Mouse (Mus musculus) stomach, postnatal 0 days (tissue): Measurements from ENCODE around the gene Wdfy4. TPM values are rescaled to one million over a fixed set of nuclear protein-coding genes. Genes with fewer than 3 reads are reported as not detected.

Experiments used
- ATAC-seq: fragments of 200-750 bp; cut with Nextera tagmentation; 2 replicates; pipeline ENCODE4 v1.8.0; 2017; ENCODE audit not compliant: low FRiP score, low TSS enrichment
- DNase-seq: peaks from one replicate; pipeline ENCODE4 v3.0.0-alpha.2; 2016; ENCODE audit warnings: low spot score
- H3K27ac ChIP-seq: fragments of 300-500 bp; sonication (generic); replicated peaks from 2 replicates; pipeline ENCODE4 v1.5.1; 2014; ENCODE audit warnings: mild to moderate bottlenecking, control low read depth
- H3K27me3 ChIP-seq: fragments of 300-500 bp; sonication (generic); 2 replicates; pipeline ENCODE4 v1.6.1; 2014; ENCODE audit warnings: low read length; ENCODE audit not compliant: control insufficient read depth, insufficient read depth
- H3K36me3 ChIP-seq: fragments of 300-500 bp; sonication (generic); 2 replicates; pipeline ENCODE4 v1.6.1; 2014; ENCODE audit warnings: low read length, mixed read lengths; ENCODE audit not compliant: control insufficient read depth, insufficient read depth
- H3K4me1 ChIP-seq: fragments of 300-500 bp; sonication (generic); replicated peaks from 2 replicates; pipeline ENCODE4 v1.6.1; 2014; ENCODE audit warnings: antibody characterized with exemption; ENCODE audit not compliant: control insufficient read depth, insufficient read depth
- H3K4me2 ChIP-seq: fragments of 300-500 bp; sonication (generic); replicated peaks from 2 replicates; pipeline ENCODE4 v1.6.1; 2014; ENCODE audit warnings: low read depth, mild to moderate bottlenecking, control low read depth, moderate library complexity
- H3K4me3 ChIP-seq: fragments of 300-500 bp; sonication (generic); 2 replicates; pipeline ENCODE4 v1.5.1; 2014; ENCODE audit warnings: low read depth, low read length, control low read depth
- H3K9ac ChIP-seq: fragments of 300-500 bp; sonication (generic); 2 replicates; pipeline ENCODE4 v1.6.1; 2014; ENCODE audit warnings: mild to moderate bottlenecking, low read length, control low read depth, mixed read lengths
- H3K9me3 ChIP-seq: fragments of 300-500 bp; sonication (generic); 2 replicates; pipeline ENCODE4 v1.6.1; 2016; ENCODE audit warnings: low read length; ENCODE audit not compliant: control insufficient read depth
- CTCF ChIP-seq: IDR thresholded peaks from 2 replicates; pipeline ENCODE4 v1.5.1; 2016; ENCODE audit warnings: antibody characterized with exemption, low read depth, mild to moderate bottlenecking, moderate library complexity
- EP300 ChIP-seq: optimal IDR thresholded peaks from 2 replicates; pipeline ENCODE3; 2016; ENCODE audit warnings: antibody characterized with exemption
- WGBS: fragments of 180-500 bp; shearing (Covaris S2); extraction: QIAGEN DNeasy Blood & Tissue Kit; methylation state at CpG from one replicate; pipeline ENCODE4 v1.1.7; 2014; 5-methylcytosine and 5-hydroxymethylcytosine counted together
- polyA plus RNA-seq: library from polyadenylated mRNA; unstranded; fragments of >200 nt; fragmentation: Nextera tagmentation; extraction: Ambion mirVana; gene quantifications from 2 replicates; pipeline ENCODE4 v1.2.1, GENCODE M21; 2015

The Wdfy4 gene
- polyA plus RNA-seq, 1 experiment from 2014 or later, result 0.25 TPM

DNA sequence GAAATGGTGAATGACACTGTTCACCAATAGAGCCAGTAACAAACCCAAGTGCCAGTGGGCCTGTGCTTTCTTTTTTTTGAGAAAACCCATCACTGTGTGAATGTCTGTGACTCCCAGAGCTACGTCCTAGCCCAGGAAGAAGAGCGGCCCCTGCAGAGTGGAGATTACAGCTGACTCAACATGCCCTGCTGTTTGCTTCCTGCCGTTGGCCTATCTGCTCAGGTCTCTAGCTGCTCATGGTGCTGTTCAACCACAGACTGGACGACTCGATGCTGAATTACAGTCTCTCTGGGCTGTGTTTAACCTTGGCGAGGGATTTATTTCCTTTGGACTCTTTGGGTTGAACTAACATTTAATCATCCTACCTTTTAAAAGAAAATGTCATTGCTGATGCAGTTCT is 17.6 kb upstream of the Wdfy4 start:
- H3K9ac ChIP-seq, result no peak overlapping the region
- no peaks in the 10 kb centered on the region for H3K4me1 ChIP-seq
- DNase-seq (no peak), ATAC-seq (no peak)
- WGBS, result 74% methylated on average over 6 of the region's 6 CpGs
- H3K4me3 ChIP-seq, result no peak overlapping the region
- no peaks in the 10 kb centered on the region for H3K36me3 ChIP-seq
- no peak overlapping the region for H3K4me2 ChIP-seq
- no peak overlapping the region for H3K27ac ChIP-seq
- no peaks in the 10 kb centered on the region for H3K27me3 ChIP-seq
- TF ChIP-seq CTCF (no peak), EP300 (no peak)
- H3K9me3 ChIP-seq, result no peaks in the 10 kb centered on the region

DNA sequence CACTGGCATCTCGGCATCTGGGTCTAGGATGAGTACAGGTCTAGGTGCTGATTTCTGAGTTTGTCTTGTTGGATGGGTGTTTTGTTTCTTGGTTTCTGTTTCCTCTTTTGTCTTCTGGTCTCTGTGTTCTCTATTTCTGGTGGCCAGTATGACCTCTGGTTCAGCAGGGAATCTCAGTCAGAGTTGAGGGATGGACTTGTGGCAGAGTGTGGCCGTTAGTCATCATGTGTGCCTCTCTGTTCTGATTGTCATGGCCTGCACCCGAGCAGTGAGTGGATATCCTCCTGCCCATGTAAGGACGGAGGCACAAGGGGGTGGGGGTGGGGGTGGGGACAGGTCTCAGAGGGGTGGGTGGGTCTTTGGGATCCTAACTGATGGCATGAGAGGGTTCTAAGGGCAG is 16.9 kb upstream of the Wdfy4 start:
- Histone ChIP-seq H3K27me3 (no peaks in the 10 kb centered on the region), H3K36me3 (no peaks in the 10 kb centered on the region), H3K4me2 (no peak overlapping the region), H3K4me1 (no peaks in the 10 kb centered on the region), H3K4me3 (no peak overlapping the region), H3K9ac (no peak overlapping the region), H3K9me3 (no peaks in the 10 kb centered on the region), H3K27ac (no peak overlapping the region)
- DNase-seq (no peak), ATAC-seq (no peak)
- 73% methylated on average over 4 of the region's 4 CpGs for WGBS
- TF ChIP-seq CTCF (no peak), EP300 (no peak)

DNA sequence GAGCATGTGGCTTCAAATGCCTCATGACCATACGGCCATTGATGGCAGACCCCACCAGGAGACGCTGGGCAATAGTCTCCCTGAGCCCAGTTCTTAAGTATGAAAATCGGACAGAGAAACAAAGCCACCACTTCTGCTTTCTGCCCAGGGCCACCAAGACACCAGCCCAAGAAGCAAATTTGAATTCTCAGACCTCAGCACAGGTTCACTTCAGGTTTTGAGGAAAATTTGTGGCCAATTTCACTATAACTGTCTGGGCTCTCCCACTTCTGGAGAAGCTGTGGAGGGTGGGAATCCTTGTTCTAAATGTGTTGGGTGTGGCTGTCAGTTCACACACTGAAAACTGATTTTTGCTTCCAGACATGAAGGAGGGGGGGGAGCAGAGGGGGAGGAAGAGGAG is 8.9 kb upstream of the Wdfy4 start:
- H3K4me3 ChIP-seq, result no peak overlapping the region
- no peaks in the 10 kb centered on the region for H3K4me1 ChIP-seq
- no peak overlapping the region for H3K27ac ChIP-seq
- no peak overlapping the region for H3K9ac ChIP-seq
- WGBS, result 75% methylated on average over 3 of the region's 3 CpGs
- H3K4me2 ChIP-seq, result no peak overlapping the region
- H3K9me3 ChIP-seq, result no peaks in the 10 kb centered on the region
- no peak for TF ChIP-seq CTCF
- no peak for TF ChIP-seq EP300
- no peaks in the 10 kb centered on the region for H3K27me3 ChIP-seq
- DNase-seq (no peak), ATAC-seq (no peak)
- no peaks in the 10 kb centered on the region for H3K36me3 ChIP-seq

DNA sequence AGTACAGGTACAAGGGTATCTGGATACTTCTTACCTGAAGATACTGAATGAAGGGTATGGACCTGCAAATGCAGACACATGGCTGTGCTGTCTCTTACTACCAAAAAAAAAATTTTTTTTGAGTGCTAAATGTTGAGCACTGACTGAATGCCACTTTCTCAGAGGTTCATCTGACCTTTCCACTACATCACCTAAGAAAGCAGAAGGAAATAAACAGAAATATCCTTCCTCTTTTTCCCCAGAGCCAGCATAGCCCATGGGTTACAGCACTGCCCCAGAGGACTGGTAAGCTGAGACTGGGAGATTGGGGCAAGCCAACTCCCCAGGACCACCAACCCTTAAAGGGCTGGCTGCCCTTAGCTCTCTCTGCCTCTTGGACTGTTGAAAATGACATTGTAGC is 8.5 kb upstream of the Wdfy4 start:
- DNase-seq, result no peak
- H3K27me3 ChIP-seq, result no peaks in the 10 kb centered on the region
- TF ChIP-seq CTCF (no peak), EP300 (no peak)
- H3K4me1 ChIP-seq, result no peaks in the 10 kb centered on the region
- no peaks in the 10 kb centered on the region for H3K36me3 ChIP-seq
- no peak overlapping the region for H3K27ac ChIP-seq
- no peak overlapping the region for H3K9ac ChIP-seq
- no peaks in the 10 kb centered on the region for H3K9me3 ChIP-seq
- no peak overlapping the region for H3K4me3 ChIP-seq
- H3K4me2 ChIP-seq, result no peak overlapping the region
- ATAC-seq, result no peak

DNA sequence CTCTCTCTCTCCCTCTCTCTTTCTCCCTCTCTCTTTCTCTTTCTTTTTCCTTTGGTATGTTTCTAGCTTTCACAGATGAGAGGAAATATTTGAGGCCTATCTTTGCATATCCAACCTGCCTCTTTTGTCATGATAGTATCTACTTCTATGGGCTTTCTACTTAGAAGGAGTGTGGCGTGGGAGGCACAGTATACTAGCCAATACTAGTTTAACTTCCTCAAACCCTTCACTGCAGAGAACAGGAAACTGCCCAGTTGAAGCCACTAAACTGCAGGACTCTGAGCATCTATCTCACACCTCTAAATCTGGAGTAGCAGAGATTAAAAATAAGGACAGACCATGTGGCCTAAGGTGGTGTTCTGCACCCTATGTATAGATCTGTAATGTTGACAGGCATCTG is 5.3 kb upstream of the Wdfy4 start:
- Histone ChIP-seq H3K4me2 (no peak overlapping the region), H3K9ac (no peak overlapping the region), H3K4me3 (no peak overlapping the region), H3K36me3 (no peaks in the 10 kb centered on the region), H3K27me3 (no peaks in the 10 kb centered on the region), H3K27ac (no peak overlapping the region), H3K4me1 (no peaks in the 10 kb centered on the region), H3K9me3 (no peaks in the 10 kb centered on the region)
- TF ChIP-seq CTCF (no peak), EP300 (no peak)
- WGBS, result 65% methylated on average over 1 of the region's 1 CpGs
- ATAC-seq, result no peak
- DNase-seq, result no peak

DNA sequence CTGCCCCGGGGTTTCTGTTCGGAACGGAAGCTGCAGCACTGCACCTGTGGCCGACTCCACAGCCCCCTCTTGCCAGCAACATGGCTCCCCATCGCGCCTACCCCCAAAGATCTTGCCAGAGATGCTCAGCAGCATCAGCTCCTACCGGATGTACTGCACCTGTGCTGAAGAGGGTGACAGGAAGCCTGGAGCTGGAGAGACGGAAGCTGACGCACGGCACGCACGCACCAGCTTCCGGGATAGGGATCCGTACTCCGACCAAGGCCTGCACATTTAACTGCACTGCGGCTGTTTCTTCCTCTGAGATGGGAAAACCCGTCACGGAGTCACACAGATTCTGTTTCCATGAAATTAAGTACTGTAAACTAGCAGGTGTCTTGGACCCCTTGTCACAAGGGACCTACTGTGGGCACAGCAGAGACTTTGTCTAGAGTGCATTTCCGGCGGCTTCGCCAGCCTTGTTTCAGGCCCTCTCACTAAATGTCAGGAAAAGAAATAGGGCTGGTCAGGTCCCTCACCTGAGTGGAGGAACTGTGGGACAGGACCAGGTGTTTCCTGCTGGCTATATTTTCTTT is 4.6 kb upstream of the Wdfy4 start:
- H3K9ac ChIP-seq, result no peak overlapping the region
- H3K4me2 ChIP-seq, result no peak overlapping the region
- no peak overlapping the region for H3K4me3 ChIP-seq
- ATAC-seq (no peak), DNase-seq (no peak)
- no peaks in the 10 kb centered on the region for H3K4me1 ChIP-seq
- H3K27ac ChIP-seq, result no peak overlapping the region
- H3K9me3 ChIP-seq, result no peaks in the 10 kb centered on the region
- TF ChIP-seq CTCF (no peak), EP300 (no peak)
- no peaks in the 10 kb centered on the region for H3K36me3 ChIP-seq
- WGBS, result 90% methylated on average over 21 of the region's 21 CpGs
- H3K27me3 ChIP-seq, result no peaks in the 10 kb centered on the region
